Mouse (Mus musculus) heart, postnatal 0 days (tissue): ENCODE results near the gene Zfp704. TPM values are rescaled to one million over a fixed set of nuclear protein-coding genes. Genes with fewer than 3 reads are reported as not detected.
A peak's percentile ranks its signal among the peaks of the same experiment; 100 is the strongest.

Source experiments
- ATAC-seq: fragments of 200-750 bp; cut with Nextera tagmentation; 2 replicates; pipeline ENCODE4 v1.8.0; 2017; ENCODE audit warnings: low read depth, moderate number of reproducible peaks, moderate library complexity; ENCODE audit not compliant: insufficient read depth
- DNase-seq: peaks from one replicate; pipeline ENCODE4 v3.0.0-alpha.2; 2016; ENCODE audit warnings: low spot score
- H3K27ac ChIP-seq: fragments of 300-500 bp; sonication (generic); 2 replicates; pipeline ENCODE4 v1.5.1; 2014; ENCODE audit warnings: low read depth, mild to moderate bottlenecking
- H3K27me3 ChIP-seq: fragments of 300-500 bp; sonication (generic); 2 replicates; pipeline ENCODE4 v1.6.1; 2014; ENCODE audit warnings: low read length, mixed read lengths; ENCODE audit not compliant: control insufficient read depth, insufficient read depth
- H3K36me3 ChIP-seq: fragments of 300-500 bp; sonication (generic); replicated peaks from 2 replicates; pipeline ENCODE4 v1.6.1; 2014; ENCODE audit warnings: low read length, mixed read lengths; ENCODE audit not compliant: control insufficient read depth, insufficient read depth
- H3K4me1 ChIP-seq: fragments of 300-500 bp; sonication (generic); 2 replicates; pipeline ENCODE4 v1.6.1; 2014; ENCODE audit warnings: antibody characterized with exemption; ENCODE audit not compliant: control insufficient read depth, insufficient read depth
- H3K4me2 ChIP-seq: fragments of 300-500 bp; sonication (generic); 2 replicates; pipeline ENCODE4 v1.6.1; 2014; ENCODE audit warnings: low read depth, mild to moderate bottlenecking, low read length, moderate library complexity
- H3K4me3 ChIP-seq: fragments of 300-500 bp; sonication (generic); 2 replicates; pipeline ENCODE4 v1.5.1; 2014; ENCODE audit warnings: low read depth, low read length
- H3K9ac ChIP-seq: fragments of 300-500 bp; sonication (generic); replicated peaks from 2 replicates; pipeline ENCODE4 v1.6.1; 2014; ENCODE audit warnings: low read depth, low read length, mixed read lengths
- H3K9me3 ChIP-seq: fragments of 300-500 bp; sonication (generic); replicated peaks from 2 replicates; pipeline ENCODE4 v1.6.1; 2016; ENCODE audit warnings: low read length; ENCODE audit not compliant: control insufficient read depth
- CTCF ChIP-seq: IDR thresholded peaks from 2 replicates; pipeline ENCODE4 v1.5.1; 2016; ENCODE audit warnings: antibody characterized with exemption, control low read depth, low read depth
- EP300 ChIP-seq: IDR thresholded peaks from 2 replicates; pipeline ENCODE4 v1.6.1; 2016; ENCODE audit warnings: antibody characterized with exemption, low read depth
- WGBS: fragments of 180-500 bp; shearing (Covaris S2); extraction: QIAGEN DNeasy Blood & Tissue Kit; methylation state at CpG from one replicate; pipeline ENCODE4 v1.1.7; 2014; 5-methylcytosine and 5-hydroxymethylcytosine counted together
- polyA plus RNA-seq: library from polyadenylated mRNA; unstranded; fragments of >200 nt; fragmentation: Nextera tagmentation; extraction: Ambion mirVana; gene quantifications from 2 replicates; pipeline ENCODE4 v1.2.1, GENCODE M21; 2015
- total RNA-seq: library from RNA; depleted of rRNA; stranded (reverse); fragments of >200 nt; gene quantifications from 2 replicates; pipeline ENCODE4 v1.2.3, GENCODE M21; 2014; ENCODE audit warnings: low replicate concordance

Gene Zfp704
- total and polyA plus RNA-seq, 2 experiments from 2014 or later = 3.5 to 15.8 TPM

GRCm38 (mm10) chr3:9520728-9521054 is 89.2 kb downstream of the Zfp704 start:
- DNase-seq (no peak), ATAC-seq (no peak; the same call in 1 of the 2 replicates)
- WGBS = 38% methylated on average over 7 of the region's 7 CpGs
- 0 out of 2 replicates have a peak overlapping the region, but pooled peaks have one; percentile 4 for H3K4me3 ChIP-seq
- H3K27me3 ChIP-seq = no peaks in the 10 kb centered on the region
- peak overlapping the region; percentile 48 for H3K4me2 ChIP-seq
- no peaks in the 10 kb centered on the region for H3K36me3 ChIP-seq
- peaks cover 51% of the 10 kb centered on the region for H3K4me1 ChIP-seq
- no peak for TF ChIP-seq EP300
- TF ChIP-seq CTCF = no peak
- H3K9me3 ChIP-seq = no peaks in the 10 kb centered on the region
- H3K27ac ChIP-seq = peak overlapping the region; percentile 63
- H3K9ac ChIP-seq = no peak overlapping the region

- 20% methylated on average over 17 of the region's 17 CpGs for WGBS
- TF ChIP-seq EP300 = peak; percentile 84; the same call in 1 of the 2 replicates
- no peak for TF ChIP-seq CTCF
- Histone ChIP-seq H3K9ac (no peak overlapping the region), H3K27me3 (no peaks in the 10 kb centered on the region), H3K4me2 (peak overlapping the region; percentile 48), H3K9me3 (no peaks in the 10 kb centered on the region), H3K27ac (peak overlapping the region; percentile 63), H3K36me3 (no peaks in the 10 kb centered on the region), H3K4me1 (peaks cover 56% of the 10 kb centered on the region), H3K4me3 (0 out of 2 replicates have a peak overlapping the region, but pooled peaks have one; percentile 4)
- ATAC-seq (peak; percentile 91), DNase-seq (peak; percentile 81)
Observed at GRCm38 (mm10) chr3:9520051-9520727, 89.7 kb downstream of the Zfp704 start.

GRCm38 (mm10) chr3:9519491-9519890 is 90.4 kb downstream of the Zfp704 start:
- Histone ChIP-seq H3K4me2 (no peak overlapping the region), H3K4me1 (peaks cover 59% of the 10 kb centered on the region), H3K9me3 (no peaks in the 10 kb centered on the region), H3K27me3 (no peaks in the 10 kb centered on the region), H3K27ac (peak overlapping the region; percentile 63), H3K4me3 (no peak overlapping the region), H3K36me3 (no peaks in the 10 kb centered on the region), H3K9ac (no peak overlapping the region)
- 83% methylated on average over 4 of the region's 4 CpGs for WGBS
- no peak for ATAC-seq
- no peak for DNase-seq
- TF ChIP-seq CTCF (no peak), EP300 (no peak)

GRCm38 (mm10) chr3:9518936-9519335 is 90.9 kb downstream of the Zfp704 start:
- Histone ChIP-seq H3K4me3 (no peak overlapping the region), H3K9ac (no peak overlapping the region), H3K4me2 (no peak overlapping the region), H3K27me3 (no peaks in the 10 kb centered on the region), H3K27ac (0 out of 2 replicates have a peak overlapping the region, but pooled peaks have one; percentile 63), H3K9me3 (no peaks in the 10 kb centered on the region), H3K36me3 (no peaks in the 10 kb centered on the region), H3K4me1 (peaks cover 64% of the 10 kb centered on the region)
- DNase-seq (no peak), ATAC-seq (no peak)
- TF ChIP-seq CTCF = no peak
- no peak for TF ChIP-seq EP300
- 94% methylated on average over 7 of the region's 7 CpGs for WGBS

- no peak for DNase-seq
- Histone ChIP-seq H3K27me3 (no peaks in the 10 kb centered on the region), H3K4me3 (no peak overlapping the region), H3K9ac (no peak overlapping the region), H3K27ac (no peak overlapping the region), H3K36me3 (no peaks in the 10 kb centered on the region), H3K9me3 (no peaks in the 10 kb centered on the region), H3K4me1 (peaks cover 56% of the 10 kb centered on the region), H3K4me2 (no peak overlapping the region)
- TF ChIP-seq CTCF (no peak), EP300 (no peak)
- no peak for ATAC-seq
- 80% methylated on average over 8 of the region's 8 CpGs for WGBS
Observed at GRCm38 (mm10) chr3:9516119-9516855, 93.6 kb downstream of the Zfp704 start.
